Mouse (Mus musculus) forebrain, embryonic 16.5 days (tissue): ENCODE data around the gene Procr. TPM values are rescaled to one million over a fixed set of nuclear protein-coding genes. Genes with fewer than 3 reads are reported as not detected.
"Not testable (repeated sequence)": the region's sequence is repeated elsewhere in the genome, so short reads cannot be mapped to it uniquely, and the experiment has no call there.

Source experiments
- ATAC-seq: fragments of 200-750 bp; cut with Nextera tagmentation; 2 replicates; pipeline ENCODE4 v1.8.0; 2017; ENCODE audit warnings: mild to moderate bottlenecking, moderate library complexity
- H3K27ac ChIP-seq: fragments of 300-500 bp; sonication (generic); 2 replicates; pipeline ENCODE4 v1.5.1; 2014; ENCODE audit warnings: low read length, control low read depth
- H3K27me3 ChIP-seq: fragments of 300-500 bp; sonication (generic); replicated peaks from 2 replicates; pipeline ENCODE4 v1.6.1; 2014; ENCODE audit warnings: low read length; ENCODE audit not compliant: control insufficient read depth, insufficient read depth
- H3K36me3 ChIP-seq: fragments of 300-500 bp; sonication (generic); 2 replicates; pipeline ENCODE4 v1.6.1; 2014; ENCODE audit not compliant: control insufficient read depth, insufficient read depth
- H3K4me1 ChIP-seq: fragments of 300-500 bp; sonication (generic); replicated peaks from 2 replicates; pipeline ENCODE4 v1.6.1; 2014; ENCODE audit warnings: low read length; ENCODE audit not compliant: control insufficient read depth, insufficient read depth
- H3K4me2 ChIP-seq: fragments of 300-500 bp; sonication (generic); 2 replicates; pipeline ENCODE4 v1.6.1; 2014; ENCODE audit warnings: mild to moderate bottlenecking, low read length, control low read depth
- H3K4me3 ChIP-seq: fragments of 300-500 bp; sonication (generic); replicated peaks from 2 replicates; pipeline ENCODE4 v1.5.1; 2014; ENCODE audit warnings: mild to moderate bottlenecking, low read length, control low read depth
- H3K9ac ChIP-seq: fragments of 300-500 bp; sonication (generic); replicated peaks from 2 replicates; pipeline ENCODE4 v1.6.1; 2014; ENCODE audit warnings: low read depth, low read length, control low read depth
- H3K9me3 ChIP-seq: fragments of 300-500 bp; sonication (generic); 2 replicates; pipeline ENCODE4 v1.6.1; 2016; ENCODE audit warnings: low read length; ENCODE audit not compliant: control insufficient read depth
- WGBS: fragments of 180-500 bp; shearing (Covaris S2); extraction: QIAGEN DNeasy Blood & Tissue Kit; methylation state at CpG from one replicate; pipeline ENCODE4 v1.1.7; 2014; 5-methylcytosine and 5-hydroxymethylcytosine counted together
- polyA plus RNA-seq: library from polyadenylated mRNA; unstranded; fragments of >200 nt; fragmentation: Nextera tagmentation; extraction: Ambion mirVana; gene quantifications from 2 replicates; pipeline ENCODE4 v1.2.1, GENCODE M21; 2015

Procr gene
- polyA plus RNA-seq, 1 experiment from 2014 or later = 1.8 TPM

DNA sequence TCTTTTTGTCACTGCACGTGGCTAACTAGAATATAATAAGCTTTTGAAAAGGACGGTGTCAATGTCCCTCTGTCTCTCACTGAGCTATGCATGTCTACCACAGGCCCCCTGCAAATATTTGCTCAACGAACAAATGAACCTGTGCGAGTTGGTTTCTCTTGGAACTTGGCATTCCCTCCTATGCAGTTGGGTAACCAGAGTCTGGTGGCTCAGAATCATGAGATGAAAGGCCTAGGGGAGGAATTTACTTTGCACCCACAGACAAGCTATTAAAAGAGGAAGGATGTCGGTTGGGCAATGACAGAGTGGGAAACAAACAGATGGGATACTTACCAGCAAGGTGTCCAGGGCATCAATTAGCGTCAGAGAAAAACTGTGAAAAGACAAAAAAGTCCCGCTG, 24.6 kb upstream of the Procr start:
- Histone ChIP-seq H3K27me3 (no peaks in the 10 kb centered on the region), H3K36me3 (peaks cover 5% of the 10 kb centered on the region; the same call in 1 of the 2 replicates), H3K4me2 (no peak overlapping the region), H3K9me3 (no peaks in the 10 kb centered on the region), H3K27ac (no peak overlapping the region), H3K4me3 (no peak overlapping the region), H3K4me1 (peaks cover 15% of the 10 kb centered on the region), H3K9ac (no peak overlapping the region)
- WGBS = 88% methylated on average over 7 of the region's 7 CpGs
- ATAC-seq = no peak

DNA sequence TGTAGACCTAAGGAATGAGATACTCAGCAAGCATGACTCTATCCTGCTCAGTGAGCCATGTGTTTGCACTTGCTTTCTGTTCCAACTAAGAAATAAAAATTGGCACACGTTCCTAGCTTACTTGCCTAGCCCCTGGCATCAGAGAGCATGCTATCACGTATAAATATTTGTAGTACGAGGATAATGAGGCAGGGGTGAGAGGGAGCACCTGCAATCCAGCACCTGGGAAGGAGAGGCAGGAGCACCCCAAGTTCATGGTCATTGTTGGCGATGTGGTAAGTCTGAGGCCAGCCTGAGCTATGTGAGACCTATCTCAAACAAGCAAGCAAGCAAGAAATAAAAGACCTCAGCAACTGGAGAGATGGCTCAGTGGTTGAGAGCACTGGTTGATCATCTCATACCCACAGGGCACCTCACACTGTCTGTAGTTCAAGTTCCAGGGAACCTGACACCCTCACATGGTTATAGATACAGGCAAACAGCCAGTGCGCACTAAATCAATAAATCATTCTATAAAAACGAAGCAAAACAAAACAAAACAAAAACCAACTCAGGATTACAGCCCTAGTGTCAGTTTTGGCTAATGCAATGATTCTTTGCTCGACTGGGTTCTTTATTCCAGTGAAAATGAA, 23.0 kb upstream of the Procr start:
- H3K4me1 ChIP-seq = peaks cover 15% of the 10 kb centered on the region
- peak overlapping the region; percentile 98; the same call in 1 of the 2 replicates for H3K4me2 ChIP-seq
- H3K9me3 ChIP-seq = no peaks in the 10 kb centered on the region
- no peak overlapping the region for H3K9ac ChIP-seq
- ATAC-seq = no peak
- peaks cover 5% of the 10 kb centered on the region; the same call in 1 of the 2 replicates for H3K36me3 ChIP-seq
- no peaks in the 10 kb centered on the region for H3K27me3 ChIP-seq
- 77% methylated on average over 7 of the region's 7 CpGs for WGBS
- H3K4me3 ChIP-seq = no peak overlapping the region
- H3K27ac ChIP-seq = no peak overlapping the region

DNA sequence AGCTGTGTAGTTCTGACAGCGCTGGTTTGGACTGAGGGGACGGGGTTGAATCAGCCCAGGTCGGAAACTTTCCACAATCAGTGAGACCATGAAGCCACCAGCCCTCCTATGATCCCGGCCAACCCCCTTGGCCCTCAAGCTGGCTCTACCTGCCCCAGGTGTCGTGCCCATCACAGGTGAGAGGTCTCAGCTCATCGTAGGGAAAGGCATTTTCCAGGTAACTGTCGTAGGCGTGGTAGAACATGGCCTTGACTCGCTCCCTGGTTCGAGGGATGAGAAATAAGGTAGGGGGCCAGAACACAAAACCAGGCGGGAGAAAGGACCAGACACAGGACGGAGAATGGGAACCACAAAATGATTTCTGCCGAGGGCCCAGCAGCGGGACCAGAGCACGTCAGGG, 22.2 kb upstream of the Procr start:
- peaks cover 5% of the 10 kb centered on the region; the same call in 1 of the 2 replicates for H3K36me3 ChIP-seq
- peak overlapping the region; percentile 98 for H3K4me2 ChIP-seq
- ATAC-seq = peak; percentile 16; the same call in 1 of the 2 replicates
- no peaks in the 10 kb centered on the region for H3K9me3 ChIP-seq
- WGBS = 4% methylated on average over 15 of the region's 15 CpGs
- peak overlapping the region; percentile 95 for H3K4me3 ChIP-seq
- peak overlapping the region; percentile 89 for H3K9ac ChIP-seq
- peaks cover 2% of the 10 kb centered on the region; the same call in 1 of the 2 replicates for H3K27me3 ChIP-seq
- no peak overlapping the region for H3K27ac ChIP-seq
- H3K4me1 ChIP-seq = peaks cover 15% of the 10 kb centered on the region

DNA sequence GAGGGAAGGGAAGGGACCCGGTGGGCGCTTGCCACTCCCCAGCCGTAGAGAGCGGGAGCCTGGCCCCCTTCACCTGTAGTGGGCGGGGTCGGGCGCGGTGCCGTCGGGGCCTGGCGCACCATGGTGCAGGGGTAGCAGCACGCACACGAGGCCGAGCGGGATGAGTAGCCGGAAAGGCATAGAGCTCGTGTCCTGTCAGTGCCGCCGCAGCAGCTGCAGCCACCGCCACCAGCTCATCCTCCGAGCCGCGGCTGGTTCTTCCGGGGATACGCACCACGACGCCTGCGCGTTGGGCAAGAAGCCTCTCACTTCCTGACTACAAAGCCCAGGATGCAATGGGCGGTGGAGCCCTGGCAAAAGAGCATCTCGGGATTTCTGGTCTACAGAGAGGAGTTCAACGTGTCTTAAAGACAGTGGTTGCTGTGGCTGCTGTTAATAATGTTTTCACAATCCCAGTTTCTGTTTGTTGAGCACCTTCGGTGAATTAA, 21.7 kb upstream of the Procr start, which contains the start of gene Edem2:
Gene Edem2 (minus strand): TSS at position 318 of the 488 bp plus-strand sequence.
- under 1% methylated on average over 33 of the region's 33 CpGs for WGBS
- H3K36me3 ChIP-seq = 0 out of 2 replicates have a peak, but pooled peaks cover 3% of the 10 kb centered on the region
- peaks cover 2% of the 10 kb centered on the region; the same call in 1 of the 2 replicates for H3K27me3 ChIP-seq
- peaks cover 15% of the 10 kb centered on the region for H3K4me1 ChIP-seq
- peak within 1 kb of the TSS; percentile 98 for H3K4me2 ChIP-seq
- peak within 1 kb of the TSS; percentile 89 for H3K9ac ChIP-seq
- H3K27ac ChIP-seq = peak within 1 kb of the TSS; percentile 50; the same call in 1 of the 2 replicates
- peak within 1 kb of the TSS; percentile 95 for H3K4me3 ChIP-seq
- peak; percentile 98 for ATAC-seq
- no peaks in the 10 kb centered on the region for H3K9me3 ChIP-seq

DNA sequence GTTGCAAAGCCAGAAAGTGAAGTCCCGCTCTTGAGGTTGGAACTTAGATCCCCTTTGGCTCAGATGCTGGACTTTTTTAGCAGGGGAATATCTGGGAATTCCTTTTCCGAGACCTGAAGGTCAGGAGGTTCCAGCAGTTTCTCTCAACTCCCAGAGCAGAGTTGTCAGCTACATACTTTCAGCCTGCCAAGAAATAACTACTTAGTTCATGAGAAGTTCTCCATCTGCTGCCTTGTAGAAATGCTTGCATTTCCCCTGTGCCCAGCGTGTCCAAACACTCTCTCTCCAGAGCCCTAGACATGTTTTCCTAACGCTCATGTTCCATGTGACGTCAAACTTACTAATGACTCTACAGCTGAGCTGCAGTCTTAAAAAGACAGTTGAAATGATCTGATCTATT, 15.8 kb upstream of the Procr start:
- Histone ChIP-seq H3K4me3 (no peak overlapping the region), H3K27me3 (peaks cover 2% of the 10 kb centered on the region; the same call in 1 of the 2 replicates), H3K4me2 (no peak overlapping the region), H3K27ac (no peak overlapping the region), H3K9me3 (no peaks in the 10 kb centered on the region), H3K9ac (no peak overlapping the region), H3K4me1 (no peaks in the 10 kb centered on the region), H3K36me3 (no peaks in the 10 kb centered on the region)
- ATAC-seq = no peak
- 85% methylated on average over 5 of the region's 5 CpGs for WGBS

DNA sequence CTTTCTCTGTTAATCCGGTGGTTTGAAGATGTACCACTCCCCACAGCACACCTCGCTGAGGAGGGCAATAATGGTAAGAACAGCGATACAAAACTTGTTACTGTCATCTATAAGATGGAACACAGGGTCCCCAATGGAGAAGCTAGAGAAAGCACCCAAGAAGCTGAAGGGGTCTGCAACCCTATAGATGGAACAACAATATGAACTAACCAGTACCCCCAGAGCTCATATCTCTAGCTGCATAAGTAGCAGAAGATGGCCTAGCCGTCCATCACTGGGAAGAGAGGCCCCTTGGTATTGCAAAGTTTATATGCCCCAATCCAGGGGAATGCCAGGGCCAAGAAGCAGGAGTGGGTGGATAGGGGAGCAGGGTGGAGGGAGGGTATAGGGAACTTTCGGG, 15.2 kb upstream of the Procr start, which contains the start of gene Gm17581:
Gene Gm17581 (minus strand): TSS at position 101 of the 400 bp plus-strand sequence.
- not testable (repeated sequence) for H3K9ac ChIP-seq, H3K4me1 ChIP-seq, H3K36me3 ChIP-seq, H3K4me2 ChIP-seq, H3K27ac ChIP-seq, H3K27me3 ChIP-seq, ATAC-seq, H3K4me3 ChIP-seq, H3K9me3 ChIP-seq
- WGBS = 88% methylated on average over 5 of the region's 5 CpGs

DNA sequence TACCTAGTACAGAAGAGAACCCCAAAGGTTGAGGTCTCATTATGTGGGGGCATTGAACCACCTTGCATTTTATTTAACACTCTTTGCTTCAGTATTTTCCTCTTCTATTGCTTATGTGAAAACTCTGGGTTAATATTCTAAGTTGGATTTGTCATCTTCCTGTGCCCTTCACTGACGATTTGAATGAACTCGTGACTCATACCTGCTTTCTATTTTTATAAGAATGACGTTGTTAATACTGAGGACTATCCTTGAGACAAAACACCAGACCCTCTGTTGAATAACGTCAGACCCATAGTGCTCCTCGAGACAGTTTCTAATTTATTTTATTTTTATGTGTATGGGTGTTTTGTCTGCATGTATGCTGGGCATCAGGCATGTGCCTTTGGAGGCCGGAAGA, 14.0 kb upstream of the Procr start:
- no peaks in the 10 kb centered on the region for H3K4me1 ChIP-seq
- no peaks in the 10 kb centered on the region for H3K9me3 ChIP-seq
- H3K9ac ChIP-seq = no peak overlapping the region
- no peak overlapping the region for H3K4me2 ChIP-seq
- H3K4me3 ChIP-seq = no peak overlapping the region
- no peak overlapping the region for H3K27ac ChIP-seq
- WGBS = 81% methylated on average over 6 of the region's 6 CpGs
- H3K36me3 ChIP-seq = no peaks in the 10 kb centered on the region
- H3K27me3 ChIP-seq = peaks cover 2% of the 10 kb centered on the region; the same call in 1 of the 2 replicates
- no peak for ATAC-seq

DNA sequence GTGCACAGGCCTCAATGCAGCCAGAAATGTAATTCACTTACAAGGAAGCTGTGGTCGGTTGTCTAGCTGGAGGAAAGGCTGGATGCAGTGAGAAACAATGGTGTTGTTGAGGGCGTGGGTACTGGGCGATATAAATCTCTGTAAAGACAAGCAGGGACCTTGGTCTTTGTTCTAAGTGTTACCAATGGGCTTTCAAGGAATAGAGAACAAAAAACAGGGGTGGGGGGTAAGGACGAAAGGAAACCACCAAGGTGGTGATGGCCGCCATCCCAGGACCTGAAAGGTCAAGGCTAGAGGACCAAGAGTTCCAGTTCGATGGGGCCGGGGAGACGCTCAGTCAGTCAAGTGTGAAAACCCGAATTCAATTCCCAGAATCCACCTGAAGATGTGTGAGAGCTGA, 13.1 kb upstream of the Procr start:
- ATAC-seq = no peak
- no peak overlapping the region for H3K4me3 ChIP-seq
- WGBS = 75% methylated on average over 9 of the region's 9 CpGs
- H3K9ac ChIP-seq = no peak overlapping the region
- H3K4me1 ChIP-seq = peaks cover under 1% of the 10 kb centered on the region; the same call in 1 of the 2 replicates
- H3K27me3 ChIP-seq = peaks cover 2% of the 10 kb centered on the region; the same call in 1 of the 2 replicates
- H3K27ac ChIP-seq = no peak overlapping the region
- no peak overlapping the region for H3K4me2 ChIP-seq
- H3K36me3 ChIP-seq = no peaks in the 10 kb centered on the region
- H3K9me3 ChIP-seq = no peaks in the 10 kb centered on the region

DNA sequence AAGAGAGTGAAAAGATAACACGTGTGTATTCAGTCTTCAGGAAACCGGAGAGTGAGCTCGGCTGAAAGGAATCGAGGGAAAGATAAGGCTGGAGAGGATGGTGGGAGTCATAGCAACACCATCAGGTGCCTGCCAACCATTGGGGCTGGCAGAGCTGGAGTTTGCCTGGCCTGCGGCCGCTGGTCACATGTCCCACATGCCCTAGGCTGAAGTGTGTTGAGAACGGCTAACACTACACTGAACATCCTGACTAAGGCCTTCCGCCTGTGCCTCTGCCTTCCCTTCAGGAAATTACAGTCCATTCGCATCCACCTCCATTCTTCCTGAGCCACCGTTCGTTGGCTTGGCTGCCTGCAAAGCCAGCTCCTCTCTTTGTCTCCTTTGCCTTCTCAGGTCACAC, 8.7 kb upstream of the Procr start:
- 87% methylated on average over 11 of the region's 11 CpGs for WGBS
- H3K9ac ChIP-seq = no peak overlapping the region
- H3K36me3 ChIP-seq = no peaks in the 10 kb centered on the region
- H3K27me3 ChIP-seq = no peaks in the 10 kb centered on the region
- no peak overlapping the region for H3K4me2 ChIP-seq
- no peak for ATAC-seq
- no peak overlapping the region for H3K4me3 ChIP-seq
- no peak overlapping the region for H3K27ac ChIP-seq
- no peaks in the 10 kb centered on the region for H3K9me3 ChIP-seq
- peaks cover 4% of the 10 kb centered on the region; the same call in 1 of the 2 replicates for H3K4me1 ChIP-seq
